Mouse (Mus musculus): ENCODE measurements around the gene Gm20388.

Gm20388 gene

GRCm38 (mm10) chr8:120528332-120528731, 617.7 kb downstream of the Gm20388 start:
- DNase-seq (ENCODE audit: extremely low spot score): no peak

DNA sequence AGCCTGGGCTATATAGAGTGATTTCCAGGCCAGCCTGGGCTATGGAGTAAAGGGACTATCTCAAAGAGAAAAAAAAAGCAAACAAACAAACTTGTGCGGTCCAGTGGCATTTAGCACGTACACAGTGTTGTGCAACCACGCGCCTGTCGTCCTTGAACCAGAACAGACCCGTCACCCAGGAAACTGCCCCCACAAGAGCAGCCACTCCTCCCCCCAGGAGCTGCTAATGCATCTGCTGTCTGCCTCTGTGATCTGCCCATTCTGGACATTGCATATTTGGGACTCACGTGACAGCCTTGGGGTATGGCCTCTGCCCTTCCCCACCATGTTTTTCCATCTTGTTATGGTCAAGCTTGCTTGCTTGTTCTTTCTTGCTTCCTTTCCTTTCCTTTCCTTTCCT, 618.6 kb downstream of the Gm20388 start:
- no peak for DNase-seq (ENCODE audit: extremely low spot score)

DNA sequence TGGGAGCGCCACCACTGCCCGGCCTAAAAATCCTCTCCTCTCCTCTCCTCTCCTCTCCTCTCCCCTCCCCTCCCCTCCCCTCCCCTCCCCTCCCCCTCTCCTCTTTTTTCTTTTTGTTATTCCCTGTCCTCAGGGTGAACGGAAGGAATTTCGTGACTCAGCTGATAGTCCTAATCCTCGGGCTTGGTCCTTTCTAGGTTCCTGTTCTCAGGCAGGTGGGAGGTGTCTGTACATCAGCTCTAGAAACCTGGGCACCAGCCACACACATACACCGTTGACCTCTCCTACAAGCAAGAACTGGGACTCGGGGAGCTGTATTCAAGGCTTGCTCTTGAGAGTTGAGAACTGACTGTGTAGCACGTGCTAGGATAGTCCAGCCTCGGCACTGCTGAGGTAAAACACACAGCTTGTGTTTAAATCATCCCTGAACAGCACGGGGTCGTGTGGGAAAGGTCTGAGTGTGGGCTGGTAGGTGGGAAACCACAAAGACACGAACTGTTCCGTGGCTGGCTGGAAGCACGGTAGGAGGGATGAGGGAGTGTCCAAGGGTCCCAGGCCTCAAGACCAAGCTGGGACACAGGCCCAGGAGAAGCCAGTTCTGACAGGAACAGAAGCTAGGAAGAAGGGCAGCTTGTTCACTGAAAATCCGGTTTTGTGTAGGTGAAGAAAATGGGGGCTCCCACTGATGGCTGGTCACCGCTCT, 620.5 kb downstream of the Gm20388 start:
- DNase-seq (ENCODE audit: extremely low spot score): no peak

- no peak for DNase-seq (ENCODE audit: extremely low spot score)
Observed at GRCm38 (mm10) chr8:120531775-120532516, 621.3 kb downstream of the Gm20388 start.

DNA sequence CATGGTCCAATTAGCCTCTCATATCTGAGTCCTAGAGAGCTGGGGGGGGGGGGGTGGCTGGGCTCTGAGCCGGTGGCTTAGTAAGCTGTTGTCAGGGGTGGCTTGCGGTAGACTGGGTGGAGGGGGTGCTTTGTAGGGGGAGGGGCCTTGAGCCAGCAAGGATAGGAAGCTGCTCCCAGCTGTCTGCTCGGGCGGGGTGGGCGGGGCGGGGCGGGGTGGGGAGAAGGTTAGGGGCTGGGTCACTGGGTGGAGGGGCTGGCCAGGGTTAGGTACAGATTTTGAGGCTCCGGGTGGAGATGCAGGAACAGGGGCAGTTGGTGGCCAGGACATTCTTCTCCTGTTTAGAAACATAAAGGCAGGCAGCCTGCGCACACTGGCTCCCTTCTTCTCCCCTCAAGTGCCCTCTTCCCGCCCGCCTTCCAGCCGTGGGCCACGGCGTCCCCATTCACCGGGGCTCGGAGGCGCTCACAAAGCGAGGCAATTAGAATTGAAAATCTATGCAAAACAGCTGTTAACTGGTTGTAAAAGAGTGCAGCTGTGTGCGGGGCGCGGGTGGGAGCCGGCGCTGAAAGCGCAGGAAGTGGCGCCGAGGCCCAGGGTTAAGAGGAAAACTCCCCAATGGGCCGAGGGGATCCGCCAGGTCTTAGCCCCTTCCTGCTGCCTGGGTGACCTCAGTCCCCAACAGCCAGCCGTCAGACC, 622.0 kb downstream of the Gm20388 start:
- DNase-seq (ENCODE audit: extremely low spot score): peak; percentile 54

- DNase-seq (ENCODE audit: extremely low spot score): no peak
Observed at GRCm38 (mm10) chr8:120533380-120533779, 622.7 kb downstream of the Gm20388 start.

- no peak for DNase-seq (ENCODE audit: extremely low spot score)
Observed at GRCm38 (mm10) chr8:120534080-120534479, 623.4 kb downstream of the Gm20388 start.

GRCm38 (mm10) chr8:120534504-120535368, 624.1 kb downstream of the Gm20388 start:
- peak; percentile 93 for DNase-seq (ENCODE audit: extremely low spot score)

DNA sequence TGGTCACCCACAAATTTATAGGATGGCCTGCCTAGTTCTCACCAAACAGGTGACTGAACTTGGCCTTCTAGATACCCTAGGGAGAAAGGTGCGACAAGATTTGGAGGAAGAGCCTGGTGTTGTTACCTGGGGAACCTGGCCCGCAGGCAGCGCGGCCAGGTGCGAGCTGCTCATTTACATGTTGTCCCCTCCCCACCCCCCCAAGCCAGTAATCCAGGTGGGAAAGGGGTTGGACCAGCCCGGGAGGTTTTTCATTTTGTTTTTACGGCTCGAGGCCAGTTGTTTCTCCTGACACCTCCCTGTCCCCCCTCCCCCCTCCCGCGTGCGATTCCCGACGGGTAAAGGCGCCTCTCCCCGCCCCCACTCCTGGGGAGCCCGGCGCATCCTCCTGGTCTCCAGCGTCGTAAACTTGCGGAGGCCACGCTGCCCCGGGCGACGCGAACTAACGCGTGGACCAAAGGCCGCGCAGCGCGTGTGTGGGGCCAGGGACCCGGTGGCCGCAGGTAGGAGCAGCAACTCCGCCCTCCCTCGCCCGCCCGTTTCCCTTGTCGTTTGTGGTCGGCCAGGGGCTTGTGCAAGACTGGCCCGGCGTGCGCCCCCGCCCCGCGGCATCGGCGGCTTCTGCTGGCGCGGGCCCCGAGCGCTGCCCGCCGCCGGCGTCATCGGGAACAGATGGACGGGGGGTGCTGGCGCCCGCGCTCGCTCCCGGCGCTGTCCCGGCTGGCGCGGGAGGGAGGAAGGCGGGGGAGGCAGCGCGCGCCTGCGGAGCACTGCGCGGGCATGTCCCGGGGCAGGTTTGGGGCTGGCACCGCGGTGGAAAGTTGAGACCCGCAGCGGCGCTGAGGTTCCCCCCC, 625.0 kb downstream of the Gm20388 start:
- peak; percentile 71 for DNase-seq (ENCODE audit: extremely low spot score)

DNA sequence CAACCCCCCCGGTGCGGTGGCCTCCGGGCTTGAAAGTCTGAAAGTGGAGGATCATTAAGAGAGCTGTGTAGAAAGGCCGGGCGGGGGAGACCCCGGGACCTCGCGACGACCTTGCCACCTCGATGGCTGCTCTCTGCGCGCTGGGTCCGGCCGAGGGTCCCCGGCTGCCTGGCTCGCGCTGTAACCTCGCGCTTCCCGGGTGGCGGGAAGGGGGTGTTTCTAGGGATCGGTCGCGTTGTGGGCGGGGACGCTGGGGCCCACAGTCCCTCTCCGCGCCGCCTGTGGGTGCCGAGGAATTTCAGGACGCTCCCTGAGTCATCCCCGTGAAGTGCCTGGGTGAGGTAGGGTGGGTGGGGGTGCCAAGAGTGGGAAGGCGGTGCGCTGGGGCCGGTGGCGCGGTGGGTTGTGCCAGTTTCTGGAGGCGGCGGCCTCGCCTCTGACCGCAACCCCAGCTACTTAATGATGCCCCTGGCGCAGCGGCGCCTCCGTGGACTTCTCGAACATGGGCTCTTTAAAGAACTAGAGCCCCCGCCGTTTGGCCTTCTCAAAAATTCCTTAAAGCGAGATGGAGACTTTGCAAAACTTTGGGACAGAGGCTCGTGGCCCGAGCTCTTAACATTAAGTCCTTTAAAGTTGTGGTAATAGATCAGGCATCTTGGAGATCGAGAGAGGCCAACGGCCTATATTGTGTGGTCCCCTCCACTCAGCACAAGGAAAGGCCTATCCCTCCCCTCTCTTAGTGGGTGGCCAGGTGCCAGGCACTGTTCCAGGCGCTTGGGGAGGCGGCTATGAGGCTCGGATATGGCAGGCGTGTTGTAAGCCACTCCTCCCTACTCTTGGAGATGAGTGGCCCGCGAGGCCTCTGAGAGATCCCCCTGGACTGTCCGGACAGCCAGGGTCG, 625.9 kb downstream of the Gm20388 start:
- peak; percentile 69 for DNase-seq (ENCODE audit: extremely low spot score)

DNA sequence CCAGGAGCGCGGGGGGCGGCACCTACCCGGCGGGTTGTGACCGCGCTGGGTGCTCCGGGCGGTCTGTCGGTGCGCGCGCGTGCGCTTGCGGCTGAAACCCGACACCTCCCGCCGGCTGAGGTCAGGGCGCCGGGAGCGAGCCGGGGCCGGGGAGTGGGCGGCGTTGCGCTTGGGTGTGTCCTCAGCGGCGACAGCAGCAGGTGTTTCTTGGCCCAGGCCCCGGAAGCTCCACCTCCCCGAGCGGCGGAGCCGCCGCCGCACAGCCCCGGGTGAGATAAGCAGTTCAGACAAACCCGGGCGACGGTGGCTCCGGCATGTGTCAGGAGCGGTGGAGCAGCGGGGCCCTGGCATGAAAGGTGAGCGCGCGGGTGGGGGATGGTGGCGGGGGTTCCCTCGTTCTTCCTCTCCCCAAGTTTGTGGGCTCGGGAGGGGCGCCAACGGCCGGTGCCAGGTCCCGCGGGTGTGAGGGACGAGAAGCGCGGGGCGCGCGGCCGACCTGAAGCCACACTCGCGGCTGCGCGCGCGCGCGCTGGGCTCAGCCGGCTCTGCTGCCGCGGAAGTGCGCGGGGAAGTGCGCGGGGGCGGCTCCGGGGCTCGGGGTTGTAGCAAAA, 626.7 kb downstream of the Gm20388 start:
- DNase-seq (ENCODE audit: extremely low spot score): peak; percentile 89

DNA sequence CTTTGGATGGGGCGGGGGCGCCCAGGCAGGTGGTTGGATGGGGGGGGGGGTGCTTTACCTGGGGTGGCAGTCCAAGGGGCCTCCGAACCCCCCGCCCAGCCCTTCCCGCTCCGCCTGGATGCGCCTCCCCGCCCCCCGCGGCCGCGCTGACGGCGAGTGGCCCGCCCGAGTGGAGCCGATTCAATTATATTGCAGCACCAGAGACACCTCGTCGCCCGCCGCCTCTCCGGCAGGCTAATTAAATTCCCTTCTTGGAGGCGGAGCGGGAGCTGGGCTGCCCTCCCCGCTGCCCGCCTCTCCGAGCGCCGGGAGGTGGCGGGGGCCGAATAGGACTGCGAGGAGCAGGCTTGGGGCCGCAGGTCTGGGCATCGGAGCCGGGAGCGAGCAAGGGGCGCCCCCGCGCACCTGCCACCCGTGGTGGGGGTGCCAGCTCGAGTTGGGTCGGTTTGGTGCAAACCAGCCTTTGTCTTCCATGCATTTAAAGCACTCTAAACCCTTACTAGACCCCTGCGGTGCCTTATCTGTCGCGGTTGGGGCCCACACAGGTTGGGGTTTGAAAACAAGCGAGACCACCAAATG, 627.3 kb downstream of the Gm20388 start:
- peak; percentile 78 for DNase-seq (ENCODE audit: extremely low spot score)

DNA sequence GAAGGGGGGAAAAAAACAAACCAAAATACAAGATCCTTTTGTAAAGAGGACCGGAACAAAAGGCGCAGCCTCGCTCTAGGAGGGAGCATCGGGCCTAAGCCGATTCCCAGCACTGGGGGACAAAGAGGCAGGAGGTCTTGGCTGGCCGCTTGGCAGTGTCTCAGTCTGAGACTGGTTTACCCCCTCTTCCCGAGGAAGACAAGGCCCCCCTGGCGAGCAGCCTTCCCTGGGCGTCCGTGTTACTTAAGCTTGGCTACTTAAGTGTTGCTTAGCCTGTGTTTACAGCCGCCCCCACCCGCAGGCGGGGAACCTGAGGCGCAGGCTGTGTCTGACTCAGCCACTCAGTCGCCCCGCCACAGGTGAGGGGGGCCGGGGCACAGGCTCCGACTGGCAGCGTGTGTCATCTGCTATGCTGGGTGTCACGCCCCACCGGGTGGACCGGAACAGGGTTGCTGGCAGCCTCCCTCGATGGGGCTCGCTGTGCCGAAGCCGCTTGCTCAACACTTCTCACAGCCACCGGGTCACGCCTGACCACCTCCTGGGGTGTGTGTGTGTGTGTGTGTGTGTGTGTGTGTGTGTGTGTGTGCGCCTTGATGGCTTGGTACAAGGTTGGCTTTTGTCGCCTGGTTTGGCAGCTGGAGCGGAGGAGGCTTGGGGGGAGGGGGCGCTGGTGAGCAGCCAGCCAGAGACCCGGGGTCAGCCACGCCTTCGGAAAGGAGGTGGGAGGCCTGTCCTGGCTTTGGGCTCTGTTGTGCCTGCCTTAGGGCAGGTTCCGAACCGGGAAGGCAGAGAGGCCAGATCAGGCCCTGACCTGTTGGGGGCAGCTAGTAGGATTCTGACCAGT, 628.0 kb downstream of the Gm20388 start:
- peak; percentile 88 for DNase-seq (ENCODE audit: extremely low spot score)

DNA sequence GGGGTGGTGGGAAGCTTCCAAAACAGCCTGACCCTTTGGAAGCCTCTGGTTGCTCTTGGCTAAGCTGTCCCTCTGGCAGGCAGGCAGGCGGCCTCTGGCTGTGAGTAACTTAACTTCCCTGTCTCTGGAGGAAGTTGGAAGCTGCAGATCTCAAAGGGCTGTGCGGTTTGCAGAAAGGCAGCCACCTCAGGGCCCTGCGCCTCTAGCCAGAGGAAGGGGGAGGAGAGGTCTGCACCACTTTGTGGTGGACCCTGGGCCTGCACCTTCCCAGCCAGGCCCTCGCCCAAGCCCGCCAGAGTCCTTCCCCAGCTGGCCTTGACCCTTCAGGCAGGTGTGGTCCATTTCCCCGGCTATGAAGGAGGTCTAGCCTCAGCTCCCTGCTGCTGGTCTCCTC, 628.7 kb downstream of the Gm20388 start:
- peak; percentile 43 for DNase-seq (ENCODE audit: extremely low spot score)

GRCm38 (mm10) chr8:120539775-120540625, 629.4 kb downstream of the Gm20388 start:
- DNase-seq (ENCODE audit: extremely low spot score): peak; percentile 43

DNA sequence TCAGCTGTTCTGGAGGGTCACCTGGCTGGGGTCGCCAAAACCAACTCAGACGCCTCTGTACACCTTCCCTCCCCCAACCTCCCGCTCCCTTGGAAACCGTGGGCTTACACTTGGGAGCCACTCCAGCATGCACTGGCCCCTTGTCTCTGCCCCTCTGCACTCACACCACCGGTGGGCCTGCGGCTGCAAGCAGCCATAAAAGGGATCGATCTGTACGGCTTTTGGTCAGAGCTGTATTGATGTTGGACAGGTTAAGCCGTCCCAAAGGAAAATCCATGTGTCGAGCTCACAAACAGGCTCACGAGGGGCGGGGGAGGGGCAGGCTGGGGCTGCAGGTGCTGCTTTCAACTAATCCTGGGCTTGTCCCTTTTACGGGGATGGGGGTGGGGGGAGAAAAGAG, 632.4 kb downstream of the Gm20388 start:
- DNase-seq (ENCODE audit: extremely low spot score): no peak

- no peak for DNase-seq (ENCODE audit: extremely low spot score)
Observed at GRCm38 (mm10) chr8:120543416-120544055, 632.9 kb downstream of the Gm20388 start.

Data from embryo, embryonic 9.5 days (tissue).